Mouse (Mus musculus): ENCODE results near the gene Cradd. TPM values are rescaled to one million over a fixed set of nuclear protein-coding genes. Genes with fewer than 3 reads are reported as not detected.

The Cradd gene
- total and polyA plus RNA-seq, 3 experiments, result 1.9 to 9.0 TPM; not detected in 1

GRCm38 (mm10) chr10:95304240-95304639, 19.7 kb downstream of the Cradd start:
- Histone ChIP-seq H3K36me3 (ENCODE audit: control insufficient read depth in 1 of 2, insufficient read depth in 2 of 2, low read length in 2 of 2) (no peaks in the 10 kb centered on the region), H3K27ac (ENCODE audit: control insufficient read depth, low read depth, low read length) (no peak overlapping the region), H3K9me3 (replicated peaks; ENCODE audit: insufficient read depth, low read length) (no peaks in the 10 kb centered on the region), H3K9ac (ENCODE audit: control insufficient read depth, low read depth, low read length, poor library complexity, severe bottlenecking) (no peak overlapping the region), H3K4me3 (ENCODE audit: control insufficient read depth in 1 of 2, insufficient read depth in 1 of 2, low read depth in 2 of 2, low read length in 2 of 2) (no peak overlapping the region), H3K27me3 (ENCODE audit: control insufficient read depth in 1 of 2, insufficient read depth in 2 of 2, low read length in 2 of 2) (no peaks in the 10 kb centered on the region), H3K4me1 (ENCODE audit: control insufficient read depth in 1 of 2, insufficient read depth in 2 of 2, low read length in 2 of 2) (no peaks in the 10 kb centered on the region; a peak in 1 of 4 replicates), H3K79me2 (ENCODE audit: control insufficient read depth, insufficient read depth, low read length, poor library complexity) (no peaks in the 10 kb centered on the region)
- DNase-seq (ENCODE audit: low read depth, low spot score), result no peak
- no peak for TF ChIP-seq GABPA (IDR thresholded peaks at IDR 0.05; ENCODE audit: low read depth, low read length)
- no peak for TF ChIP-seq NELFE (IDR thresholded peaks at IDR 0.05; ENCODE audit: low read depth, low read length)
- no peak for TF ChIP-seq TBP (IDR thresholded peaks at IDR 0.05; ENCODE audit: low read depth, low read length)
- TF ChIP-seq NRF1 (IDR thresholded peaks at IDR 0.05; ENCODE audit: insufficient read depth, low read depth, low read length, poor library complexity, severe bottlenecking), result no peak
- TF ChIP-seq CHD2 (IDR thresholded peaks at IDR 0.05; ENCODE audit: low read length), result no peak
- TF ChIP-seq TCF12 (IDR thresholded peaks at IDR 0.05; ENCODE audit: low read depth, low read length), result no peak
- TF ChIP-seq BHLHE40 (IDR thresholded peaks at IDR 0.05; ENCODE audit: borderline replicate concordance, low read depth, low read length), result no peak
- no peak for TF ChIP-seq MAZ (IDR thresholded peaks at IDR 0.05; ENCODE audit: low read depth, low read length)
- no peak for TF ChIP-seq POLR2A (IDR thresholded peaks at IDR 0.05; ENCODE audit: control insufficient read depth in 1 of 2, insufficient read depth in 1 of 2, low read depth in 1 of 2, low read length in 2 of 2, poor library complexity in 1 of 2)
- TF ChIP-seq CHD1 (IDR thresholded peaks at IDR 0.05; ENCODE audit: low read depth, low read length), result no peak
- no peak for TF ChIP-seq POLR2AphosphoS2 (IDR thresholded peaks at IDR 0.05; ENCODE audit: low read length)
- no peak for TF ChIP-seq ETS1 (IDR thresholded peaks at IDR 0.05; ENCODE audit: low read depth, low read length)

- Histone ChIP-seq H3K27me3 (ENCODE audit: control insufficient read depth in 1 of 2, insufficient read depth in 2 of 2, low read length in 2 of 2) (no peaks in the 10 kb centered on the region), H3K9me3 (replicated peaks; ENCODE audit: insufficient read depth, low read length) (no peaks in the 10 kb centered on the region), H3K36me3 (ENCODE audit: control insufficient read depth in 1 of 2, insufficient read depth in 2 of 2, low read length in 2 of 2) (no peaks in the 10 kb centered on the region), H3K4me1 (ENCODE audit: control insufficient read depth in 1 of 2, insufficient read depth in 2 of 2, low read length in 2 of 2) (peaks cover 6 to 7% of the 10 kb centered on the region in 2 experiments; a peak in 3 of 4 replicates), H3K27ac (ENCODE audit: control insufficient read depth, low read depth, low read length) (no peak overlapping the region), H3K9ac (ENCODE audit: control insufficient read depth, low read depth, low read length, poor library complexity, severe bottlenecking) (no peak overlapping the region), H3K79me2 (ENCODE audit: control insufficient read depth, insufficient read depth, low read length, poor library complexity) (no peaks in the 10 kb centered on the region), H3K4me3 (ENCODE audit: control insufficient read depth in 1 of 2, insufficient read depth in 1 of 2, low read depth in 2 of 2, low read length in 2 of 2) (no peak overlapping the region)
- peak; percentile 50; the same call in 1 of the 2 replicates for TF ChIP-seq ZNF384 (IDR thresholded peaks at IDR 0.05; ENCODE audit: low read depth, low read length)
- TF ChIP-seq ZMIZ1 (IDR thresholded peaks at IDR 0.05; ENCODE audit: low read depth, low read length), result no peak
- TF ChIP-seq CHD2 (IDR thresholded peaks at IDR 0.05; ENCODE audit: low read length), result no peak
- no peak for TF ChIP-seq EP300 (IDR thresholded peaks at IDR 0.05; ENCODE audit: low read depth in 1 of 2, low read length in 2 of 2)
- no peak for TF ChIP-seq RAD21 (IDR thresholded peaks at IDR 0.05; ENCODE audit: low read depth, low read length)
- TF ChIP-seq E2F4 (IDR thresholded peaks at IDR 0.05; ENCODE audit: borderline replicate concordance, low read depth, low read length), result no peak
- no peak for DNase-seq (ENCODE audit: low read depth, low spot score)
Observed at GRCm38 (mm10) chr10:95302211-95303163, 21.4 kb downstream of the Cradd start.
